Mouse (Mus musculus) gastrocnemius, adult 2 months (tissue): ENCODE data around the gene Sh3bp1. TPM values are rescaled to one million over a fixed set of nuclear protein-coding genes. Genes with fewer than 3 reads are reported as not detected.

Experiments used
- DNase-seq: peaks from one replicate; pipeline ENCODE4 v3.0.0; 2022
- H3K27ac ChIP-seq: fragments of 200-600 bp; 2 replicates; pipeline ENCODE4 v1.8.1; 2022; ENCODE audit warnings: mild to moderate bottlenecking
- H3K4me3 ChIP-seq: fragments of 200-600 bp; 2 replicates; pipeline ENCODE4 v1.8.1; 2022; ENCODE audit warnings: mild to moderate bottlenecking, moderate library complexity
- CTCF ChIP-seq: fragments of 200-600 bp; IDR thresholded peaks from 2 replicates; pipeline ENCODE4 v1.8.1; 2022; ENCODE audit warnings: antibody characterized with exemption, mild to moderate bottlenecking, moderate library complexity
- intact Hi-C: fragments of 180-260 bp; cut with DNase I; formaldehyde crosslinking; loops from one replicate; pipeline ENCODE4 v1.15.1; 2025
- microRNA-seq: library from miRNA; unstranded; fragments of <30 nt; microRNA quantifications from one replicate; pipeline ENCODE4 v1.2.0, GENCODE M21; 2021
- total RNA-seq, 2 experiments: library from RNA; stranded (reverse); gene quantifications; 2 replicates each; pipeline ENCODE4 v1.2.3; 2021

Sh3bp1 gene
- total RNA-seq, 2 experiments from 2014 or later, result 1.4 to 2.0 TPM

DNA sequence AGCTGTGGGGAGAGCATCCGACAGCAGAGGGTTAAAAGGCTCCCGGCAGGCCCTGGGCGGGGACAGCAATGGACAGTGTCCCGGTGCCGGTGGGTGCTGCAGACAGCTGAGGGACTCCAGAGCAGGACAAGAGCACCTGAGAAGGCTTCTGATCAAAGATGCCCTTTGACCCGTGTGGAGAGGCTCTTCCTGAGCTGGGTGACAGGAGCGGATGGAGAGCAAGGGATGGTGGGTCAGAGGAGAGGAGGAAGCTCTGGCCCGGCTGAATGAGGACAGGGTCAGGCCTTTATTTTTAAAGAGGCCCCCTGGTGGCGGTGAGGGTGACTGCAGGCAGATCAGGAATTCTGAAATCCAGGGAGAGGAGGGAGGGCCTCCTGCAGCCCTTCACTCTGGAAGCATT lies 43.1 kb downstream of the Sh3bp1 start:
- intact Hi-C loops, result loop anchor here (1.0 to 5.0 kb wide), 2 partner anchors 26 to 40 kb away; no protein-coding TSS in a partner anchor
- peak overlapping the region; percentile 64 for H3K27ac ChIP-seq
- H3K4me3 ChIP-seq, result peak overlapping the region; percentile 66
- peak; percentile 85 for DNase-seq
- TF ChIP-seq CTCF, result peak; percentile 92

- no peak for TF ChIP-seq CTCF
- Histone ChIP-seq H3K4me3 (no peak overlapping the region), H3K27ac (no peak overlapping the region)
- intact Hi-C loops, result no loop called here
- no peak for DNase-seq
Observed at GRCm38 (mm10) chr15:78946232-78946631, 46.7 kb downstream of the Sh3bp1 start.

GRCm38 (mm10) chr15:78947657-78948056 lies 48.1 kb downstream of the Sh3bp1 start, which contains the start of gene Triobp:
Triobp (plus strand) TSS chr15:78947724.
- Histone ChIP-seq H3K27ac (no peak within 1 kb of the TSS), H3K4me3 (peak within 1 kb of the TSS; percentile 61)
- intact Hi-C loops, result no loop called here
- peak; percentile 92 for DNase-seq
- TF ChIP-seq CTCF, result no peak

GRCm38 (mm10) chr15:78948152-78948725 lies 48.7 kb downstream of the Sh3bp1 start:
- intact Hi-C loops, result no loop called here
- DNase-seq, result no peak
- TF ChIP-seq CTCF, result no peak
- Histone ChIP-seq H3K4me3 (peak overlapping the region; percentile 61), H3K27ac (no peak overlapping the region)

GRCm38 (mm10) chr15:78948883-78949282 lies 49.3 kb downstream of the Sh3bp1 start:
- Histone ChIP-seq H3K27ac (no peak overlapping the region), H3K4me3 (no peak overlapping the region)
- no peak for DNase-seq
- intact Hi-C loops, result no loop called here
- no peak for TF ChIP-seq CTCF

DNA sequence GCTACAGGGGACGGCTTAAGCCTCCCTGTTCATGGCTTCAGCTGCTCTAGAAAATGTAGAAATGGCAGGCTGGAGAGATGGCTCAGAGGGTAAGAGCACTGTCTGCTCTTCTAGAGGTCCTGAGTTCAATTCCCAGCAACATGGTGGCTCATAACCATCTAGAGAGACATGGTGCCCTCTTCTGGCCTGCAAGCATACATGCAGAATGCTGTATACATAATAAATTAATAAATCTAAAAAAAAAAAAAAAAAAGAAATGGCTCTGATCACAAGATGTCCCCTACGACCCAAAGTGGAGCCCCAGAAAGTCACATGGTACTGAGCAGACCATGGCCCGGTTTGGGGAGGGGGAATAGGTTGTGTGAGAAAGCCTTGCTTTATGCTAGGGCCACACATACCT lies 56.1 kb downstream of the Sh3bp1 start:
- no peak overlapping the region for H3K4me3 ChIP-seq
- DNase-seq, result no peak
- H3K27ac ChIP-seq, result no peak overlapping the region
- intact Hi-C loops, result loop anchor here (5.0 kb wide), 1 partner anchor 82 kb away; no protein-coding TSS in a partner anchor
- 0 out of 2 replicates have a peak, but pooled peaks have one; percentile 7 for TF ChIP-seq CTCF

DNA sequence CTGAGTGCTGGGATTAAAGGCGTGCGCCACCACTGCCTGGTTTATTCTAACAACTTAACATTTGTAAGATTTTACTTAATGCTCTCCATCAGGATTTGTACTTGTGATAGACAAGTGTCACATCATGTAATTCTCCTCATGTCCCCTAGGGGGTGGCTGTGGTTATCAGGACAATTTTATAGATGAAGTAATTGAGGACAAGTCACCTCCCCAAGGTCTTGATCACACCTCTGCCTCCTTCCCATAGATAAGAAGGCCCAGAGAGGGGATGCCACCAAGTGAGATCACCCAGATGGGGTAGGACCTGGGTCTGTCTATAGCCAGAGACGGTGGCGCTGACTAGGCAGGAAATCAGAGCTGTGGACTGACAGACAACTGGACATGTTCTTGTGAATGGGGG lies 56.8 kb downstream of the Sh3bp1 start:
- intact Hi-C loops, result loop anchor here (5.0 kb wide), 1 partner anchor 81 kb away; no protein-coding TSS in a partner anchor
- no peak overlapping the region for H3K27ac ChIP-seq
- TF ChIP-seq CTCF, result peak; percentile 66
- H3K4me3 ChIP-seq, result no peak overlapping the region
- no peak for DNase-seq

GRCm38 (mm10) chr15:78957021-78957420 lies 57.5 kb downstream of the Sh3bp1 start:
- no peak for DNase-seq
- H3K27ac ChIP-seq, result no peak overlapping the region
- intact Hi-C loops, result loop anchor here (5.0 kb wide), 1 partner anchor 80 kb away; no protein-coding TSS in a partner anchor
- no peak overlapping the region for H3K4me3 ChIP-seq
- TF ChIP-seq CTCF, result no peak

DNA sequence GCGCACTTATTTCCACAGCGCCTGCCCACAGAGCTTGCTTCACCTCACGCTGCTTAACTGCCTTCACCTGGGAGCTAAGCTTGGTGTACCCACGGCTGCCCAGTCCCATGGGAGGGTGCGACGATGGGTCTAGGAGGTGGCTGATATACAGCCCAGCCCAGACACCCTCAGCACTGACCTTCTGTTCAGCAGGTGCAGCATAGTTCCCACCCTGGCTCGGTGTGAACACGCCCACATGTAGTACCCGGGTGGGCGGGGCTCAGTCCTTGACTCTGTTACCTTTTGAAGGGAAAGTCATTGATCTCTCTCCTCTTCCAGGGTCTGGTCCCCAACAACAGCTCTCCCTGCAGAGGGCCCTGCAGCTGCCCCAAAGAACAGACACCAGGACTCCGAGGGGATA lies 60.0 kb downstream of the Sh3bp1 start:
- peak overlapping the region; percentile 15 for H3K4me3 ChIP-seq
- TF ChIP-seq CTCF, result no peak
- H3K27ac ChIP-seq, result peak overlapping the region; percentile 68
- intact Hi-C loops, result loop anchor here (5.0 kb wide), 1 partner anchor 78 kb away; no protein-coding TSS in a partner anchor
- DNase-seq, result no peak

GRCm38 (mm10) chr15:78960088-78960487 lies 60.5 kb downstream of the Sh3bp1 start:
- no peak for TF ChIP-seq CTCF
- intact Hi-C loops, result no loop called here
- DNase-seq, result peak; percentile 88
- H3K27ac ChIP-seq, result peak overlapping the region; percentile 68
- H3K4me3 ChIP-seq, result peak overlapping the region; percentile 15

Small RNA genes within 50 kb of the gene (microRNA-seq; reads per million reads assigned to microRNA genes)
- not detected for gene Mir6955

Other genes starting within 250 kb of the Sh3bp1 start
- gene Elfn2, start 181.0 kb upstream of the Sh3bp1 start, total RNA-seq, result under 1 TPM in 1 of 2 experiments, not detected in 1; 0.03 TPM
- gene Mfng, start 126.3 kb upstream of the Sh3bp1 start, total RNA-seq, result 1 to 10 TPM; 2.6 to 3.1 TPM
- gene Card10, start 96.7 kb upstream of the Sh3bp1 start, total RNA-seq, result 1 to 10 TPM; 6.1 to 6.8 TPM
- gene Cdc42ep1, start 57.1 kb upstream of the Sh3bp1 start, total RNA-seq, result 1 to 10 TPM; 8.5 to 10.0 TPM
- gene Lgals2, start 44.2 kb upstream of the Sh3bp1 start, total RNA-seq, result not detected
- gene Gga1, start 22.6 kb upstream of the Sh3bp1 start, total RNA-seq, result 10 to 100 TPM; 43.1 to 45.7 TPM
- under 1 TPM in 1 of 2 experiments, not detected in 1; 0.13 TPM for gene Gm49510, start 101 bp upstream of the Sh3bp1 start, total RNA-seq
- gene Pdxp, start 14.2 kb downstream of the Sh3bp1 start, total RNA-seq, result 1 to 10 TPM; 1.1 to 1.4 TPM
- gene Lgals1, start 27.0 kb downstream of the Sh3bp1 start, total RNA-seq, result 100 to 1,000 TPM; 197 to 272 TPM
- gene Nol12, start 35.2 kb downstream of the Sh3bp1 start, total RNA-seq, result 10 to 100 TPM; 20.6 to 22.3 TPM
- gene Triobp, start 48.0 kb downstream of the Sh3bp1 start, total RNA-seq, result 10 to 100 TPM; 33.2 to 36.6 TPM
- 10 to 100 TPM; 71.8 to 76.8 TPM for gene H1f0, start 128.7 kb downstream of the Sh3bp1 start, total RNA-seq
- not detected for gene Galr3, start 142.1 kb downstream of the Sh3bp1 start, total RNA-seq
- 1 to 10 TPM; 4.5 to 5.1 TPM for gene Ankrd54, start 163.1 kb downstream of the Sh3bp1 start, total RNA-seq
- gene Eif3l, start 175.4 kb downstream of the Sh3bp1 start, total RNA-seq, result 10 to 100 TPM; 53.6 to 54.0 TPM
- gene Micall1, start 209.1 kb downstream of the Sh3bp1 start, total RNA-seq, result 10 to 100 TPM; 11.2 to 14.5 TPM
- gene Polr2f, start 241.2 kb downstream of the Sh3bp1 start, total RNA-seq, result 10 to 100 TPM; 61.0 to 87.7 TPM
- gene 1700088E04Rik, start 241.5 kb downstream of the Sh3bp1 start, total RNA-seq, result 1 to 10 TPM; 1.1 to 1.2 TPM